Mouse (Mus musculus): ENCODE measurements around the gene Scube1. TPM values are rescaled to one million over a fixed set of nuclear protein-coding genes. Genes with fewer than 3 reads are reported as not detected.

The Scube1 gene
- total RNA-seq (2022) = under 1 TPM; 0.59 to 0.97 (median 0.84) TPM

GRCm38 (mm10) chr15:83724886-83725269, at the start of gene Scube1:
TSS of gene Scube1 (minus strand) at chr15:83725021.
- DNase-seq (ENCODE audit: low spot score) = peak; percentile 74

DNA sequence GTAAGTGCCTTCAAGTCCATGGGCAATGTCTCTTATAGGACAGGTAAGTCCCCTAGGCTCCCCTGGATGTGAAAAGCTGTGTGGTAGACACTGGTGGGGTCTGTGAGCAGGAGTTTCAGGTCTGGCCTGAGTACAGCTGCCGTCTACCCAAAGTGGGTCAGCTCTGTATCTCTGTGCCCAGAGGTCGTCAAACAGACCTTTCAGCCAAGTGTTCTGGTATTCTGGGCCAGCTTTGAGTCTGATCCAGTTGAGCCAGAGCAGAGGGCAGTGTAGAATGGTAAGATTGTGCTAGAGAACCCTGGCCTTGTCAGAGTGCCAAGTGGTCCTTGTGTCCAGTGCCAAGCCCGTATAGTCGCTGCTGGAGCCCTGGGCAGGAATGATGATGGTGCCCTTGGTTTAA, 48.1 kb upstream of the Scube1 start:
- DNase-seq (ENCODE audit: low spot score) = no peak

DNA sequence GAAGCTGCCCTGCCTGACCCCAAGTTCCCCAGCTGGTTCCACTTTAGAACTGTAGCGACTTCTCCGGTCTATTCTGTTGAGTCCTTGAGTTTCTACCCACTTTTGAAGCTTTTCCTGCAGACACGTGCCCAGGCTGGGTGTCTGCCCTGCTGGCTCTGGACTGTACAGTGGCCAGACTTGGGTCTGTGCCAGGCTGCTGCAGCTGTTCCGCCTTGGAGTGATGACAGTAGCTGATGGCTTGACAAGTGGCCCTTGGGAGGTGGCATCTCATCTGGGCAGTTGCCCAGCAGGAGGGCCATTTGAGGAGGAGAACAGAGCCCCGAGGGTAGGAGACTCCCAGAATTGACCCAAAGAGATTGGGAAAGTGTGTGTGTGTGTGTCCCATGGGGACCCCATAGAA, 47.6 kb upstream of the Scube1 start:
- peak; percentile 29 for DNase-seq (ENCODE audit: low spot score)

DNA sequence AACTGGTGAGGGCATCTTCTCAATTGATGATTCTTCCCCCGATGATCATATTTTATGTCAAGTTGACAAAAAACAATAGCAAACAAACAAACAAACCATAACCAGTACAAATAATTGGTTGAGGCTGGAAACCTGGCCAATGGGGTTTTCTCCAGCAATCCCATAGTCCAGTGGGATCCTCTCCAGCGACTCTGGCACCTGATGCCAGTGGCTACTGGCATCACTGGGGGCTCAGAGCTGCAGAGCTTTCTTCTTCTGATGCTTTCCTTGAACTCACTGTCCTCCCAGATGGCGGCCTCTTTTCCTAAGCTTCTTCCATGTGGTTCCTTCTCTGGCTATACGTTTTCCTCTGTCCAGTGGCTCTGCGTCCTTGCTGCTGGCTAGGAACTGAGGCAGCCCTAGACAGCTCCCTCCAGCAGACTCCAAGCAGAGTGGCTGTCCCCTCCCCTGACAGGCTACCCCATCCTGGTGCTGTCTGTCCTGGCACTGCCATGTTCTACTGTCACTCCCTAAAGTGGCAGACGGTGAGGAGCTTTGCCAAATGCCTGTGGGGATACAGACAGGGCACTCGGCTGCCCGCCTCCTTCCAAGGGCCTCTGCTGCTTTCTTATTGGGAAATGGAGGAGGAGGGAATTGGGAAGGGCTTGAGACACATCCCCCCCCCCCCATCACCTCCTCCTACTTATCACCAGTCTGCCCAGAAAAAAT, 46.7 kb upstream of the Scube1 start:
- DNase-seq (ENCODE audit: low spot score) = no peak

DNA sequence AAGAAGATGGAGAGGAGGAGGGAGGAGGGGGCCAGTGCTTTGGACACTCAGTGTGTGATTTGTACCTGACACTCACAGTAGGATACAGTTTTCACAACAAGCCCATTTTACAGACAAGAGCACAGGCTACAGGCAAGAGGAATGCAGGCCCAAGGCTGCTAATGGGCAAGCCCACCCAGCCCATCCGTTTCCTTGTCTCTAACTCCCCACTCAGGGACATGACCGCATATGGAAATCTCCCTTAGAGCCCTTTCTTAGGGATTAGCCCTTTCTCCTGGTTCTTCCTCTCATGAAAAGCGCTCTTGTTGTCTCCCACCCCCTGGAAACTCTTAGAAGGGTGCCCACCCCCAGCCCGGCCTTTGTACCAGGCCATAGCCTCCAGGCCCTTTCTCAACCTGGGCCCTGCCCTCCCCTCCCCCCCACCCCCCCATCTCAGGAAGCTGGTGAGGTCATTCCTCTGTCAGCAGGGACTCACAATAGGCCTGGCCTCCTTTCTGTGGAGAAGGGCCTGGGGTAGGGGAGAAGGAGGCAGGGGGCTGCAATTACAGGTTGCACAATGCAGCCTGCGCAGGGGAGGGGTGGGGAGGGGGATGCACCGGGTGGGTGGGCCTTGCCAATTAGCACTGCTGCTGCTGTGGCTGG, 40.7 kb upstream of the Scube1 start:
- DNase-seq (ENCODE audit: low spot score) = no peak

DNA sequence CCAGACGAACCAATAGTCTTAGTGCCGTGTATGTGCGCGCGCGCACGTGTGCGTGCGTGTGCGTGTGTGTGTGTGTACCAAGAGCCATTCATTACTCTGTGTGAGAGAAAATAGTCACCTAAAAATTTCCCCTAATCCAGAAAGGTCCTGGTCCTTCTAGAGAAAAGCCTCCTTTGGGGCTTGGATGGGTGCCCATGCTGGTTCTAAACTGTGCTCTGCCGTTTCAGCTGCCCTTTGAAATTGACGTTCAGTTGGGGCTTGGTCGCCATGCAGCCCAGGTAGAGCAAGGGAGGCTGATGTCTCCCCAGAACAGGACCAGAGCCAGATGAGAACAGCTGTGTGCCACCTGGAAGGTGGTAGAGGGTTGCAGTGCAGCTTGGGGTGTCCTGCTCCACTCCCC, 36.7 kb upstream of the Scube1 start:
- no peak for DNase-seq (ENCODE audit: low spot score)

GRCm38 (mm10) chr15:83760683-83761082, 35.9 kb upstream of the Scube1 start:
- no peak for DNase-seq (ENCODE audit: low spot score)

DNA sequence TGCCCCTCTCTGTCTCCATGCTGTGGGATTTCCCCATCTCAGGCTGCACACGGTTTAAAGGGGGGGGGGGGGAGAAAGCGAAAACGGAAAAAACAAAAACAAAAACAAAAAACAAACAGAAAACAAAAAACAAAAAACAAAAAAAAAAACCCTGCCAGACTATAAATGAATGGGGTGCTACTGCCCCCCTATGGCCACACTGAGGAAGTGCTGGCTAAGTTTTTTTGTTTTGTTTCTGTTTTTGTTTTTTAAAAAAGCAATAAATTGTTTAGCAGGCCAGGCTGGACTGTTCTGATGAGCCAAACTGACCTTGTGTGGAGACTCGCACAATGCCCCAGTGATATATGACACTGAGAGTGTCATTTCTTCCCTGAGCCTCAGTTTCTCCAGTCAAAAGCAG, 34.1 kb upstream of the Scube1 start:
- no peak for DNase-seq (ENCODE audit: low spot score)

DNA sequence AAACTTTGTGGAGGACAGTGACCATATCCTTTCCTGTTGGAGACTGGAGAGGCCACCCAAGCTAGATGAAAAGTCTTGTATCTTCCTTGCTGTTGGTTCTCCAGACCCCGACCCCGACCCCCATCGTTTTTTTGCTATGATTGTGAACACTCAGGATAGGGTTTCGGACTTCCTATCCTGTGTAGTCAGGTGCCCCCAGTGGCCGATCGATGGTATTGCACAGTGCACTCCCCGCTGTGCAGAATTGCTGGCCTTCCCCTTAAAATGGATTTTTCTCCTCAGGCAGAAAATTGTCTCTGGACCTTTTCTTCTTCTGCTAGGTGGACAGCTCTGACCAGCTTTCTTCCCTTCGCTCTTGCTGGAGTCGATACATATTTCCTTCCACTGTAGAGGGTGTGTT, 31.9 kb upstream of the Scube1 start:
- DNase-seq (ENCODE audit: low spot score) = no peak

DNA sequence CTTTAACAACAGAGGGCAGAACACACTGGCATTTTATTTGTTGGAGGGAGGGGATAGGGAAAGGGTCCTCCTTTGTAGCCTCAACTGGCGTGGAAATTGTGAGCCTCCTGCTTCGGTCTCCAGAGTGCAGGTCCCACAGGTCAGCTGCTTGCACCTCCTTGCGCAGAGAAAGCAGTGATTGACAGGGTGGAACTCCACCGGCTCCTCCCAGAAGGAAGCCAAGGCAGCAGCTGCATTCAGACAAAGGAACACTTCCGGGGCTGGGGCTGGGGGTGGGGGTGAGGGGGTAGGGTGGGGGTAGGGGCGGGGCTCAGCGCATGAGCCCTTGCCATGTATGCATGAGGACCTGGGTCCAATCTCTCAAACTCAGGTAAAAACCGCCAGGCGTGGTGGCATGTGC, 24.6 kb upstream of the Scube1 start:
- no peak for DNase-seq (ENCODE audit: low spot score)

GRCm38 (mm10) chr15:83748986-83749385, 24.2 kb upstream of the Scube1 start:
- DNase-seq (ENCODE audit: low spot score) = no peak

- no peak for DNase-seq (ENCODE audit: low spot score)
Observed at GRCm38 (mm10) chr15:83746311-83746710, 21.5 kb upstream of the Scube1 start.

DNA sequence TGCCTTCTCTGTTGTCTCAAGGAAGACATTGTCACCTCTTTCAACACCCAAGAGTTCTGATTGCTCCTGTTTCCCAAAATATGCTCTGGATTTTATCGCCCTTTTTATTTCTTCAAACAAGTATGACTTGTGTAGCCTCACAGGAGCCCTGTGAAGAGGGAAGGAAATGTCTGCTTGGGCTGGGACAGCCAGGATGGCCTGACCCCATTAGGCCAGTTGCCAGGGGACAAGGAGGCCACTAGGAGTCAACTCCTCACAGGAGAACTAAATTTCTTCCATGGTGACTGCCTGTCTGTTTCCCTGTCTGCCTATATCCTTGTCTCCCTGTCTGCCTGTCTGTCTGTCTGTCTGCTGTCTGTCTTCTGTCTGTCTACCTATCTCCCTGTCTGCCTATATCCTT, 17.2 kb upstream of the Scube1 start:
- DNase-seq (ENCODE audit: low spot score) = no peak

DNA sequence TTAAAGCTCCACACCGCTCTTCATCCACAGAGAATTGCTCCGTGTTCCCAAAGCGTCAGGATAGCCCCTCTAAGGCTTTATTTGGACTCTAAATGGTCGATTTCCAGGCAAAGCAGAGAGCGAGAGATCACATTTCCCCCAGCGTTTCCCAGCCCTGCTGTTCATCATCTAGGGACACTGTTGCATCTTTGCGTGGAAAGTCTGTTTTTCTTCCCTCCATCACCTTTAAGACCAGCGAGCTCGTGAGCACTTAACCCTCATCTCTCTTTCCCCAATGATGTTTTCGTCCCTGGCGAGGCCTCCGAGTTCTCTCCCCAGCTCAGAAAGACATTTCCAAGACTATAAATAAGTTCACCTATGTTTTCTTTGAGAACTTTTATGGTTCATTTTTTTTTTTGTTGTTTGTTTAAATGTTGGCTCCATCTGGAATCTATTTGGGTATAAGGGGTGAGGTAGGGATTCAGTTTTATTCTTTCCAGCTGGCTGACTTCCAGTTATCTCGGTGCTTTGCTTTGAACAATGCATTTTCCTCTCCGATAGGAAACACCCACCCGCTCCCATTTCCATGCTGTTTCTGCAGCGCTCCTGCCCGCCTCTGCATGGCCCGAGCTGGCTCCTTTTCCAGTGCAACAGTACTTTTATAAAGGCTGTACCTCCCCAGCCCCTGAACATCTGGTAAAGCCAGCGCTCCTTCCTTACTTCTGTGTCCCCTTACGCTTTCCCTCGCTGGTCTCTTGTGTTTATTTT, 16.0 kb upstream of the Scube1 start:
- DNase-seq (ENCODE audit: low spot score) = peak; percentile 55

DNA sequence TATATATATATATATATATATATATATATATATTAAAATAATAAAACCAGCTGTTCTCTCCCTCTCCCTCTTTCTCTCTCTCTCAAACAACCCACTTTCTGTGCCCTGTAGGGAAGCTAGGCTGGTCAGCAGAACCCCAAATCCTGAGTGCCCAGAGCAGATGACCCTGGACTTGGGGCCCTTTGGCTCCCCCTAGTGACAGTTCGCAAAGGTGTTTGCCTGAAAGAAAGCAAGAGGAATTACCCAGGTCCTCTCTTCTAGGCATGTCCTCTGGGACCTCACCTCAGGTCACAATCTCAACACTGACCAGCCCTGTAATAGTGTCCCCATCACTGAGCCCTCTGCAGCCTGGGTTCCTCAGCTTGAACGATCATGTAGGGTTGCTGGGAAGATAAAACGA, 2.8 kb upstream of the Scube1 start:
- DNase-seq (ENCODE audit: low spot score) = peak; percentile 57

- DNase-seq (ENCODE audit: low spot score) = no peak
Observed at GRCm38 (mm10) chr15:83726741-83727140, 1.9 kb upstream of the Scube1 start.

- DNase-seq (ENCODE audit: low spot score) = no peak
Observed at GRCm38 (mm10) chr15:83725556-83726200, 857 bp upstream of the Scube1 start.

- DNase-seq (ENCODE audit: low spot score) = no peak
Observed at GRCm38 (mm10) chr15:83724160-83724885, 498 bp downstream of the Scube1 start.

DNA sequence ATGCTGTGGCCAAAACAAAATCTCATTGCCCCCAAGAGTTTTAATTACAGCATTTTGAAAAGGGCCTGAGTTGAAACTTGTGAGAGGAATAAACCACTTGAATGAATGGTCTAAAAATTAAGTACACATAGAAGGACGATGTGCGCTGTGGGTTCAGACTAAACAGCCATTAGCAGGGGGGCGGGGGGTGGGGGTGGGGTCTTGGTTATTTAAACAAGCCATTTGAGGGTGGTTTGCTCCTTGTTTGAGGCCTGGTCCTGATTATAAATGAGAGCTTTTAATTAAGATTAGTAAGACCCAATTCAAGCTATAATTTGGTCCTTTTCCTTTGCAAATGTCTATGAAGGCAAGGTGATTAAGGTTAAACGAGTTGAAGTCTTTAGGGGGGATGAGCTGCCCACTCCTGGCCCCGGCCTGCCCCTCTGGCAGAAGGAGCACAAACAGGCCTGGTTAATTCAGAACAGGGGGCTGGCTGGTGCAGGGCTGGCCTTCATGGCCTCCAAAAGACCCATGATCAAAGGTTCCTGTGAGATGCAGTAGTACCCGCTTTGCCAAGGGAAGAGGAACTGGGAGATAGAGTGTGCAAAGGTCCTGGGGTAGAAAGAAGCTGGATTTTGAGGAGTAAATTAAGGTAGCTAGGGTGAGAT, 9.1 kb downstream of the Scube1 start:
- no peak for DNase-seq (ENCODE audit: low spot score)

DNA sequence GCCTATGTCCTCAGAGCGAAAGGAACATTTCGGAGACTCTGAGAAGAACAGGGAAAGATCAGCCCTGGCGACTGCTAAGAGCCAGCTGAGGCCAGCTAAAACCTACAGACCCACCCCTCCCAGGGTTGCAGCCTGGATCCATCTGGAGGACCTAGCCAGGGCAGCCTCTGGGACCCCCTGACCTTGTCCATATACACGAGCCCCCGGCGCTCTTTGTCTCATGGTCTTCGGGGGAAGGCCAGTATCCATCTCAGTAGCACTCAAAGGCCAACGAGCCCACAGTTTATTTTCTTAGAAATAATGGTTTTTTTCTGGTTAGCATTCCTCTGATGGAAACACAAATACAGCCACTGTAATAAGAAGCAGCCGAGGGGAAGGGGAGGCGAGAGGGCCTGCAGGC, 12.0 kb downstream of the Scube1 start:
- no peak for DNase-seq (ENCODE audit: low spot score)

DNA sequence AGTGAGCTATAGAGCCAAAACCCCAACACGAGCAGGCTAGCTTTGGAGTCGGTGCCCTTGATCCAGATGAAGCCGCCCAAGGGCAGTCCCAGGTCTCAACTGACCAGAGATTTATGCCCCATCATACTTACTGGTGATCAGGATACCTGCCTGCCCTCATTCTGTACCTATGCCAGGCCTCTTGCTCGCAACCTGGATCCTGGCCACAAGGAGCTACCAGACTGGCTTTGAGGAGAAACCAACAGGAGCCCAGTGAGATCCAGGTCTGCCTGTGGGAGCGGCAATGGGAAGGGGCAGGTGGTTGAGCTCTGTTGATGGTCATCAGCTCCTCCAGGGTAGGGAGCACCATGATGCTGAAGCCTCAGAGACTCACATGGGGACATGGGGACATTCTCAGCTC, 12.5 kb downstream of the Scube1 start:
- no peak for DNase-seq (ENCODE audit: low spot score)

All from heart, adult 8-10 months (tissue).